Mouse (Mus musculus): ENCODE measurements around the gene 1700016C15Rik. TPM values are rescaled to one million over a fixed set of nuclear protein-coding genes. Genes with fewer than 3 reads are reported as not detected.

The 1700016C15Rik gene
- polyA plus RNA-seq, 1 experiment from 2014 or later, result not detected

GRCm38 (mm10) chr1:177718340-177719028 is 11.1 kb upstream of the 1700016C15Rik start:
- Histone ChIP-seq H3K4me1 (replicated peaks) (peaks cover 21% of the 10 kb centered on the region), H3K4me3 (replicated peaks) (no peak overlapping the region), H3K27ac (no peak overlapping the region), H3K4me2 (no peak overlapping the region), H3K9ac (no peak overlapping the region), H3K9me3 (replicated peaks) (no peaks in the 10 kb centered on the region), H3K36me3 (no peaks in the 10 kb centered on the region), H3K27me3 (no peaks in the 10 kb centered on the region)
- no peak for ATAC-seq (ENCODE audit: low read depth)
- WGBS (ENCODE audit: insufficient replicate concordance), result 72% methylated on average over 11 of the region's 11 CpGs
- no peak for DNase-seq

GRCm38 (mm10) chr1:177719029-177719427 is 10.6 kb upstream of the 1700016C15Rik start:
- 45% methylated on average over 3 of the region's 3 CpGs for WGBS (ENCODE audit: insufficient replicate concordance)
- no peak for DNase-seq

GRCm38 (mm10) chr1:177723786-177724185 is 5.8 kb upstream of the 1700016C15Rik start:
- Histone ChIP-seq H3K4me3 (replicated peaks) (no peak overlapping the region), H3K36me3 (no peaks in the 10 kb centered on the region), H3K27me3 (no peaks in the 10 kb centered on the region), H3K9me3 (replicated peaks) (no peaks in the 10 kb centered on the region), H3K4me1 (replicated peaks) (peaks cover 11% of the 10 kb centered on the region), H3K27ac (no peak overlapping the region), H3K4me2 (no peak overlapping the region), H3K9ac (no peak overlapping the region)
- no peak for ATAC-seq (ENCODE audit: low read depth)
- no peak for DNase-seq
- 57% methylated on average over 4 of the region's 4 CpGs for WGBS (ENCODE audit: insufficient replicate concordance)

More at GRCm38 (mm10) chr1:177719029-177719427, 10.6 kb upstream of the 1700016C15Rik start:
- Histone ChIP-seq H3K4me3 (replicated peaks) (no peak overlapping the region), H3K27me3 (no peaks in the 10 kb centered on the region), H3K4me2 (no peak overlapping the region), H3K36me3 (no peaks in the 10 kb centered on the region), H3K4me1 (replicated peaks) (peaks cover 21% of the 10 kb centered on the region), H3K27ac (no peak overlapping the region), H3K9me3 (replicated peaks) (no peaks in the 10 kb centered on the region), H3K9ac (no peak overlapping the region)
- ATAC-seq (ENCODE audit: low read depth), result no peak

GRCm38 (mm10) chr1:177726870-177727269 is 2.7 kb upstream of the 1700016C15Rik start:
- H3K9ac ChIP-seq, result no peak overlapping the region
- no peak overlapping the region for H3K4me3 ChIP-seq (replicated peaks)
- ATAC-seq (ENCODE audit: low read depth) (peak; percentile 35; the same call in 1 of the 2 replicates), DNase-seq (no peak)
- H3K36me3 ChIP-seq, result no peaks in the 10 kb centered on the region
- H3K9me3 ChIP-seq (replicated peaks), result no peaks in the 10 kb centered on the region
- H3K4me2 ChIP-seq, result no peak overlapping the region
- peaks cover 11% of the 10 kb centered on the region for H3K4me1 ChIP-seq (replicated peaks)
- WGBS (ENCODE audit: insufficient replicate concordance), result 29% methylated on average over 5 of the region's 5 CpGs
- no peaks in the 10 kb centered on the region for H3K27me3 ChIP-seq
- no peak overlapping the region for H3K27ac ChIP-seq

GRCm38 (mm10) chr1:177727883-177728525 is 1.6 kb upstream of the 1700016C15Rik start:
- Histone ChIP-seq H3K4me1 (replicated peaks) (peaks cover 11% of the 10 kb centered on the region), H3K27ac (no peak overlapping the region), H3K4me2 (no peak overlapping the region), H3K4me3 (replicated peaks) (no peak overlapping the region), H3K9ac (no peak overlapping the region), H3K27me3 (no peaks in the 10 kb centered on the region), H3K9me3 (replicated peaks) (no peaks in the 10 kb centered on the region), H3K36me3 (no peaks in the 10 kb centered on the region)
- no peak for ATAC-seq (ENCODE audit: low read depth)
- 57% methylated on average over 3 of the region's 3 CpGs for WGBS (ENCODE audit: insufficient replicate concordance)
- no peak for DNase-seq

GRCm38 (mm10) chr1:177731973-177732372 is 2.4 kb downstream of the 1700016C15Rik start:
- no peaks in the 10 kb centered on the region for H3K27me3 ChIP-seq
- H3K9ac ChIP-seq, result no peak overlapping the region
- ATAC-seq (ENCODE audit: low read depth), result no peak
- WGBS (ENCODE audit: insufficient replicate concordance), result 56% methylated on average over 3 of the region's 3 CpGs
- no peak overlapping the region for H3K27ac ChIP-seq
- H3K9me3 ChIP-seq (replicated peaks), result no peaks in the 10 kb centered on the region
- no peak overlapping the region for H3K4me3 ChIP-seq (replicated peaks)
- no peaks in the 10 kb centered on the region for H3K36me3 ChIP-seq
- no peak for DNase-seq
- H3K4me1 ChIP-seq (replicated peaks), result peaks cover 4% of the 10 kb centered on the region; the same call in 1 of the 2 replicates
- H3K4me2 ChIP-seq, result no peak overlapping the region

GRCm38 (mm10) chr1:177737505-177738105 is 8.0 kb downstream of the 1700016C15Rik start:
- H3K27me3 ChIP-seq, result no peaks in the 10 kb centered on the region
- 37% methylated on average over 6 of the region's 6 CpGs for WGBS (ENCODE audit: insufficient replicate concordance)
- no peak overlapping the region for H3K4me3 ChIP-seq (replicated peaks)
- no peak for DNase-seq
- no peak overlapping the region for H3K27ac ChIP-seq
- ATAC-seq (ENCODE audit: low read depth), result no peak; the same call in 1 of the 2 replicates
- no peaks in the 10 kb centered on the region for H3K9me3 ChIP-seq (replicated peaks)
- no peaks in the 10 kb centered on the region for H3K4me1 ChIP-seq (replicated peaks)
- H3K4me2 ChIP-seq, result no peak overlapping the region
- H3K9ac ChIP-seq, result no peak overlapping the region
- H3K36me3 ChIP-seq, result no peaks in the 10 kb centered on the region

- H3K9ac ChIP-seq, result no peak overlapping the region
- no peaks in the 10 kb centered on the region for H3K4me1 ChIP-seq (replicated peaks)
- no peaks in the 10 kb centered on the region for H3K36me3 ChIP-seq
- ATAC-seq (ENCODE audit: low read depth) (no peak), DNase-seq (no peak)
- 44% methylated on average over 1 of the region's 1 CpGs for WGBS (ENCODE audit: insufficient replicate concordance)
- H3K4me2 ChIP-seq, result no peak overlapping the region
- no peaks in the 10 kb centered on the region for H3K27me3 ChIP-seq
- no peaks in the 10 kb centered on the region for H3K9me3 ChIP-seq (replicated peaks)
- H3K27ac ChIP-seq, result no peak overlapping the region
- H3K4me3 ChIP-seq (replicated peaks), result no peak overlapping the region
Observed at GRCm38 (mm10) chr1:177740707-177741106, 11.1 kb downstream of the 1700016C15Rik start.

- no peaks in the 10 kb centered on the region for H3K36me3 ChIP-seq
- H3K27ac ChIP-seq, result no peak overlapping the region
- no peak for DNase-seq
- no peaks in the 10 kb centered on the region for H3K4me1 ChIP-seq (replicated peaks)
- H3K9me3 ChIP-seq (replicated peaks), result no peaks in the 10 kb centered on the region
- ATAC-seq (ENCODE audit: low read depth), result no peak
- H3K9ac ChIP-seq, result no peak overlapping the region
- WGBS (ENCODE audit: insufficient replicate concordance), result 51% methylated on average over 1 of the region's 1 CpGs
- H3K4me3 ChIP-seq (replicated peaks), result no peak overlapping the region
- no peaks in the 10 kb centered on the region for H3K27me3 ChIP-seq
- H3K4me2 ChIP-seq, result no peak overlapping the region
Observed at GRCm38 (mm10) chr1:177742119-177742518, 12.5 kb downstream of the 1700016C15Rik start.

- Histone ChIP-seq H3K4me1 (replicated peaks) (no peaks in the 10 kb centered on the region), H3K9me3 (replicated peaks) (peaks cover 6% of the 10 kb centered on the region; the same call in 1 of the 2 replicates), H3K27ac (no peak overlapping the region), H3K27me3 (no peaks in the 10 kb centered on the region), H3K4me2 (no peak overlapping the region), H3K4me3 (replicated peaks) (no peak overlapping the region), H3K9ac (no peak overlapping the region), H3K36me3 (no peaks in the 10 kb centered on the region)
- DNase-seq (no peak), ATAC-seq (ENCODE audit: low read depth) (no peak)
- WGBS (ENCODE audit: insufficient replicate concordance), result 72% methylated on average over 7 of the region's 7 CpGs
Observed at GRCm38 (mm10) chr1:177744521-177745325, 15.1 kb downstream of the 1700016C15Rik start.
